Mouse (Mus musculus) spleen, postnatal 36 days (tissue): ENCODE results near the gene Prss28.
A peak's percentile ranks its signal among the peaks of the same experiment; 100 is the strongest.

Source experiments
- DNase-seq, 2 experiments: peaks; one replicate each; pipeline ENCODE4 v3.0.0; 2022; ENCODE audit warnings: low spot score in 2 of 2, mixed read lengths in 1 of 2

Prss28 gene

GRCm38 (mm10) chr17:25308346-25308745 lies at the start of gene Prss28:
Gene Prss28 (plus strand): TSS chr17:25308646.
- DNase-seq = no peak

DNA sequence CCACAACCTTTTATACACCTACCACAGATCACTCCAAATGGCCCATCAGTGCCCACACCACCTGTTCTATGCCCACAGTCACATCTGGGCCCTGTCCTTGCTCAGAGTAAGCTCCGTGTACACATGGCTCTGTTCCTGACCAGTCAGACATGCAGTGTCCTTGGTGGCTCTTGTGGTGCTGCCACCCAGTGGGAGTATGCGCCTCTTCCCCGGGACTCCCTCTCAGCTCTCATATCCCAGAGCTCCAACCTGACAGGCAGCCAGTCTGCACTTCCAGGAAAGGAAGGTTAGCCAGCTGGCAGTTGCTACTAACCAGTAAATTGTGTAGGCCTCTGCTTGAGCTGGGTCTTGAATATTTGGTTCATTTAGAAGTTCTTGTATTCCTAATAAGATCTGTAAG lies 44.0 kb upstream of the Prss28 start:
- no peak for DNase-seq

DNA sequence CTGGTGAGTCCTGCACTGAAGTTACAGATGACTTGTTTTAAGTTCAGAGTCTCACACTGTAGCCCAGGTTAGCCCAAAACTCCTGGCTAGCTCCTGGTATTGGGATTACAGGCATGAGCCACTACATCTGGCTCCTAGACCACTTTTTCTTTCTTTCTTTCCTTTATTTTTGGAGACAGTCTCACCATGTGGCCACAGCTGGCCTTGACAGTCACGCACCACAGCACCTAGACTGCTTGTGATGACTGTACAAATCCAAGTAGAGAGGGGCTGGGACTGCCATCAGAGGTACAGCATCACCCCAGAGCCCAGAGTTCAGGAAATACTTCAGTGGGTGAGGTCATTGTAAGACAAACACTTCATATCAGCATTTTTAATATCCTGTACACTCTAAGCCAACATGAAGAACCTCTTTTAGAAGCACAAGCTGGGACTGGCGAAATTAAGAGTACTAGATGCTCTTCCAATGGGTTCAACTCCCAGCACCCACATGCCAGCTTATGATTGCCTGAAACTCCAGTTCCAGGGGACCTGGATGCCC lies 37.6 kb upstream of the Prss28 start:
- no peak for DNase-seq

DNA sequence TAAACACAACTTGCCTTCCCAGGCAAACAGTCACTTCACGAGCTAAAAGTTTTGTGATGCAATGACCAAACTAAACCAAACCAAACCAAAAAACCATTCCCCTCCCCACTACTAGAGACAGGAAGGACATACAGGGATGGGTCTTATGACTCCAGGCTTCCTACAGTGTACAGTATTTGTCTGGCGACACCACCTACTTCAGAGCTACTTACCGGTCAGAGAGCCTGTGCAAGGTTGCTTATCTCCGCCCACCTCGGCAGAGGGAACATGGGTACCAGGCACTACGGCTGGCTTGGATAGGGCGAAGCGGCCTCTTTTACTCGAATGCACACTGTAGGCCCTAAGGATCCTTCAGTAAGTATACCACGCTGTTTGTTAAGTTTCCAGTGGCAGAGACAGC lies 36.1 kb upstream of the Prss28 start:
- DNase-seq = peak; percentile 15 to 44

- DNase-seq = peak; percentile 81 to 85
Measured at GRCm38 (mm10) chr17:25272951-25273705, 35.3 kb upstream of the Prss28 start.

GRCm38 (mm10) chr17:25273706-25274501 lies 34.5 kb upstream of the Prss28 start:
- DNase-seq = peak; percentile 91 to 93

- no peak for DNase-seq
Measured at GRCm38 (mm10) chr17:25274571-25275346, 33.7 kb upstream of the Prss28 start, which contains the start of gene Ube2i. Gene Ube2i (minus strand): TSS chr17:25274622.

DNA sequence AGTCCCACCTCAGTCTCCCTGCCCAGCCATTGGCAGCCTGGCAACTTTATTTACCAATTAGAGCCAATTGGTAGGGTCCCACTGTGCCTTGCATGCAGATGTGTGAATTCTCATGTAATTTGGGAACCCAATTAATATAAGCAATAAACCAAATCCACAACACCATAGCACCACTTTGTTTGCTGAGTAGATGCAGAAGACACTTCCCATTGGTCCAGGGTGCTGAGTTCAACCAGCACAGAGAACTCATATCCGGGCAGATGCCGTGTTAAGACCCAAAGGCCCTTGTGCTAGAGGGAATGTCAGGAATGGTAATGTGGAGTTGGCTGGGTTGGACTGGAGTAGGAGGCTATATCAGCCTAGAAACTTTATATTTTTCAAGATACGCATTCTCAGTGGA lies 32.6 kb upstream of the Prss28 start:
- DNase-seq = no peak

- peak; percentile 50 to 54 for DNase-seq
Measured at GRCm38 (mm10) chr17:25282133-25282532, 26.3 kb upstream of the Prss28 start.

DNA sequence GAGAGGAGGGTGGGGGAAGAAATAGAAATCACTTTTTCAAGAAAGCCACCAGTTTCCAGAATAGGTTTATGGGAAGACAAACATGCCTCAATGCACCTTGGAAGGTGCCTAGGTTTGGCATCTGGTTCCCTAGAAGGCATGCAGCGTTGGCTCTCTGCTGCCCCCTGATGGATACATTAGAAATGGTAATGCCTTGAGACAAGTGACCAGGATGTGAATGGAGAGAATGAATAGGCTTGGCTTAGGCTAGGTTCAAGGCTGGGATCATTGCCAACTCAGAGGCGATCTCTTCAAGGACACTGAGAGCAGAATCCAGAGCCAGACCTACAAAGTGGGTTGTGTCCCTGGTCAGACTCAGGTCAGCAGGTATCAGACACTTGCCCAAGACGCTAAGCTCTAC lies 23.4 kb upstream of the Prss28 start:
- peak; percentile 55 to 63 for DNase-seq

DNA sequence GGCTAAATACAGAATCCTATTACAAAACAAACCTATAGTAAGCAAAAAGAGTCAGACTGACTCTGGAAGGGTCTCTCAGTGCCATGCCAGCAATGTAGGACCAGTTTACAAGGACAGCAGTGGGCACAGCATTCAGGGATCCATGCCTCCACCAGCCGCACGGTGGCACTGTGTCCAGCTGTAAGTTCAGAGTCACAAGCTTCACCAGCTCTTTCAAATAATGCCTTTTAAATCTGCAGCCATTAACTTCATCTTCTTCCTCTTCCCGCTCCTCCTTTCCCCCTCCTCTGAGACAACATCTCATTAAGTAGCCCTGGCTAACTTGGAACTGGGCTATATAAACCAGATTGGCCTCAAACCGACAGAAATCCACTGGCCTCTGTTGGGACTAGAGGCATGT lies 19.6 kb upstream of the Prss28 start:
- peak; percentile 14 to 15 for DNase-seq

- DNase-seq = no peak
Measured at GRCm38 (mm10) chr17:25290411-25290810, 18.0 kb upstream of the Prss28 start.

GRCm38 (mm10) chr17:25293495-25293894 lies 15.0 kb upstream of the Prss28 start:
- DNase-seq = no peak

GRCm38 (mm10) chr17:25294111-25294510 lies 14.3 kb upstream of the Prss28 start:
- no peak for DNase-seq

GRCm38 (mm10) chr17:25298094-25298493 lies 10.4 kb upstream of the Prss28 start, which contains the start of gene Prss34:
Gene Prss34 (plus strand): TSS chr17:25298394.
- DNase-seq = no peak

GRCm38 (mm10) chr17:25318354-25318753 lies 9.9 kb downstream of the Prss28 start, which contains the start of gene Prss29:
Gene Prss29 (plus strand): TSS chr17:25318654.
- no peak for DNase-seq

GRCm38 (mm10) chr17:25320819-25321218 lies 12.4 kb downstream of the Prss28 start:
- no peak for DNase-seq

- no peak for DNase-seq
Measured at GRCm38 (mm10) chr17:25322930-25323329, 14.5 kb downstream of the Prss28 start.

DNA sequence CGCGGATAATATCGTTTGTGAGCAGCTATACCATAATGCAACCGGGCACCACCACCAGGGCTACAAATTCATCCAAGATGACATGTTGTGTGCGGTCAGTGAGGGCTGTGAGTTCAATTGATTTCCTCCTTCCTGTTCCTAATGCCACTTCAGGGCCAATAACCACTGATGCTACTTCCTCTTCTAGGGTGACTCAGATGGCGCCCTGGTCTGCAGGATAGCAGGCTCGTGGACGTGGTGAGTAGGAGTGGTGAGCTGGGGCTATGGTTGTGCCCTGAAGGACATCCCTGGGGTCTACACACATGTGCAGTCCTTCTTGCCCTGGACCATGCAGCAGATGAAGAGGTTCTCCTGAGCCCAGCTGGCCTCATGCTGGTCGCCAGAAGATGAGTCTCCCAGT lies 23.9 kb downstream of the Prss28 start:
- no peak for DNase-seq

DNA sequence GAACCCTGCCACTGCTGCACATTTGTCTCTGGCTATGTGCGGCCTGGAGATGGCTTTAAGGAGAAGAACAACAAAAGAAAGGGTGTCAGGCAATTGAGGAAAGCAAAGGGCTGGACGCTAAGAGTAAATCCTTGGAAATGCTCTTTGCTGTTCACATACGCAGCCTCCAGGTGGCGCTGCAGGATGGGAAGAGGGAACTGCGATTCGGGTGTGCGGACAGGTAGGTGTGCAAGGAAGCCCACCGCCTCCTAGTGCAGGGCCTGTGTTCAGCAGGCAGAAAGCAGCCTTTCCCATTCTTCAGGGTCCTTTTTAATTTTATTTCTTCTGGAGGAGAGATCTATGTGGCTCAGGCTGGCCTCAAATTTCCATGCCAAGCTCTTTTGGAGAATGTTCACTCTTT lies 25.5 kb downstream of the Prss28 start:
- DNase-seq = no peak

- DNase-seq = no peak
Measured at GRCm38 (mm10) chr17:25338218-25338617, 29.8 kb downstream of the Prss28 start.

- DNase-seq = no peak
Measured at GRCm38 (mm10) chr17:25340003-25340402, 31.6 kb downstream of the Prss28 start.
